Mouse (Mus musculus): ENCODE results near the gene Mrps11.
A peak's percentile ranks its signal among the peaks of the same experiment; 100 is the strongest.

Mrps11 gene

DNA sequence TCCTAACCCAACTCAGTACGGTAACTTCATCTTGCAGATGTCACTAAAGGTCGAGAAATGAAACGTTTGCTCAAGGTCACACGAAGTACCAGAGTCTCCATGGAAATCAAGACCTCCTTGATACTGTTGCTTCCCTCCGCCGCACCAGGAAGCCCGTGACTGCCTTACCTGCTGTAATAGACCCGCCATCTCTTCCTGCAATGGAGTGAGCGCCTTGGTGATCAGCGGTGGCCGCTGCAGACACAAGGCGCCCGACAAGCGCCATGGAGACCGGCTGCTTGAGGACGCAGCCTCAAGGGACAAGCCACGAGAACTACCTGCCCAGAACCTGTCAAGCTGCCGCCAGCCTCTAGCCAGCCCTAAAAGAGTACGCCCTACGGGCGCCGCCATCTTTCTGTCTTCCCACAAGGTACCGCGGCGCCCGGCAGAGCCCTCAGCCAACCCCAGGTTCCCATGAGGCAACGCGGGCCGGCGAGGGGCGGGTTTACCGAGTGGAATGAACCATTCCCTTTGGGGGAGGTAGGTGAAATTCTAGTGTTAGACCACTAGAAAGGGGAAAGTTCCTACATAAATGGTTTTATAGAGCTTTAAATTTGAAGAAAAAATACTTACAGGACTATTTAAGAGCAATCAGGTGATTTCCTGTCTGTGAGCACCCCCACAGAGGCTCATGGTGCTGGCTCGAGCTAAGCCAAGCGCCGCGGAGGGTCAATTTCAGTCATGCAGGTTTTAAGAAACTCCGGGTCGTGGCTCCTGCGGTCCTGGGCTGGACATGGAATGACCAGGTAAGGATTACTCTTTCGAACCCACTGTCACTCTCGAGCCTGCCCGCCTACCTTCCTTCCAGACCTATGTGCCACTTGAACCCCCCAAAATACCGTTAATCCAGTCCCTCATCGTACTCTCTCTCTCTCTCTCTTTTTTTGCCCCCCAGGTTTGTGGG lies at the start of gene Mrps11, which contains the start of gene Mrpl46:
Gene Mrps11, plus strand, starts transcription at position 481 of the 943 bp plus-strand sequence.
Gene Mrpl46, minus strand, starts transcription at position 893 of the 943 bp plus-strand sequence.
- H3K4me3 ChIP-seq (replicated peaks; ENCODE audit: low read length): peak within 1 kb of the TSS; percentile 96
- no peaks in the 10 kb centered on the region for H3K27me3 ChIP-seq (ENCODE audit: insufficient read depth, low read length)
- peaks cover 18% of the 10 kb centered on the region for H3K4me1 ChIP-seq (replicated peaks; ENCODE audit: low read depth, low read length)
- no peaks in the 10 kb centered on the region for H3K9me3 ChIP-seq (ENCODE audit: low read length)
- TF ChIP-seq POU5F1 (IDR thresholded peaks at IDR 0.05; ENCODE audit: borderline replicate concordance, low read length) (no peak), CTCF (conservative IDR thresholded peaks at IDR 0.05; ENCODE audit: low read length) (no peak), NANOG (IDR thresholded peaks at IDR 0.05; ENCODE audit: borderline replicate concordance, low read length) (no peak)
- H3K36me3 ChIP-seq (ENCODE audit: insufficient read depth, low read length): peaks cover 69% of the 10 kb centered on the region

DNA sequence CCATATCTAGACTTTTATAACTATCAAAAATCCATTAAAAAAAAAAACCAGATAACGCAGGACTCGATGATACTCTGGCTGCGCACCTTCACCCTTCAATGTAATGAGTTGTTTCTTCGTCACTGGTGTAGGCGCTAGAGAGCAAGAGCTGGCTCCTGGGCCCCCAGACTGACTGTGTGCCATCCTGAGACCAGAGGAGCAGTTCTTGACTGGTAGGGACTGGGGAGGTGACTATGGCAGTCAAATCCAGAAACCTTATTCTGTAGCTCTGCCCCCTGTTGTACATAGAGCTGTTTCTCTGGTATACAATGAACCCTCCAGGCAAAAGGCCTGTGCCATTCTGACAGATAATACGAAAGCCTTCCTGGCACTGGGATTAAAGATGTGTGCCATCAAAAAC lies 45.7 kb upstream of the Mrps11 start:
- Histone ChIP-seq H3K27me3 (ENCODE audit: insufficient read depth, low read length) (no peaks in the 10 kb centered on the region), H3K4me1 (replicated peaks; ENCODE audit: low read depth, low read length) (no peaks in the 10 kb centered on the region), H3K9me3 (ENCODE audit: low read length) (no peaks in the 10 kb centered on the region), H3K4me3 (replicated peaks; ENCODE audit: low read length) (no peak overlapping the region), H3K36me3 (ENCODE audit: insufficient read depth, low read length) (no peaks in the 10 kb centered on the region)
- TF ChIP-seq POU5F1 (IDR thresholded peaks at IDR 0.05; ENCODE audit: borderline replicate concordance, low read length) (no peak), NANOG (IDR thresholded peaks at IDR 0.05; ENCODE audit: borderline replicate concordance, low read length) (no peak), CTCF (conservative IDR thresholded peaks at IDR 0.05; ENCODE audit: low read length) (no peak)

DNA sequence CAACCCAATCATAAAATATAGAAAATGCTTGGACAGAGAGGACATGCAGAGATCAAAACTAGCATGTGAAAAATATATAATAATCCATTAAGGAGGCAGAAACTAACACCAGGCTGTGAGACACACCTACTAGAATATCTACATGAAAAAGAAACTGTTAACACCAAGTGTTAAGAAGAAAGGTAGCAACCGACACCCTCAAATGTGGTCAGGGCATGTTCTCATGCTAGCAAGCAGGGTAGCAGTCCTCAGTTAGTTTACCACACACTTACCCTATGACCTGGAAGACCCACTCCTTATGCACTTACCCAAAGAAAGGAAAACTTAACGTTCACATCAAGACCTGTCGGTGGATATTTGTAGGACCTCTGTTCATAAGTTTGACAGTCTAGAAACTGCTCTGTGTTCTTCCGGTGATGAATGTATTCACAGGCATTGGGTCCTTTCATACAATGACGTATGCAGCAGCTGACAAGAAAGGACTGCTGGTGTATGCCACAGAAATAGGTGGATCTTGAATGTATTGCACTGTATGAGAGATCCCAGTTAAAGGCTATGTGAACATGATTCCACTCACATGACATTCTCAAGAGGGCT lies 45.2 kb upstream of the Mrps11 start, which contains the start of gene Ntrk3:
Gene Ntrk3, minus strand, starts transcription at position 399 of the 597 bp plus-strand sequence.
- no peak for TF ChIP-seq CTCF (conservative IDR thresholded peaks at IDR 0.05; ENCODE audit: low read length)
- Histone ChIP-seq H3K9me3 (ENCODE audit: low read length) (no peaks in the 10 kb centered on the region), H3K4me1 (replicated peaks; ENCODE audit: low read depth, low read length) (no peaks in the 10 kb centered on the region), H3K27me3 (ENCODE audit: insufficient read depth, low read length) (no peaks in the 10 kb centered on the region), H3K36me3 (ENCODE audit: insufficient read depth, low read length) (no peaks in the 10 kb centered on the region), H3K4me3 (replicated peaks; ENCODE audit: low read length) (no peak within 1 kb of the TSS)

DNA sequence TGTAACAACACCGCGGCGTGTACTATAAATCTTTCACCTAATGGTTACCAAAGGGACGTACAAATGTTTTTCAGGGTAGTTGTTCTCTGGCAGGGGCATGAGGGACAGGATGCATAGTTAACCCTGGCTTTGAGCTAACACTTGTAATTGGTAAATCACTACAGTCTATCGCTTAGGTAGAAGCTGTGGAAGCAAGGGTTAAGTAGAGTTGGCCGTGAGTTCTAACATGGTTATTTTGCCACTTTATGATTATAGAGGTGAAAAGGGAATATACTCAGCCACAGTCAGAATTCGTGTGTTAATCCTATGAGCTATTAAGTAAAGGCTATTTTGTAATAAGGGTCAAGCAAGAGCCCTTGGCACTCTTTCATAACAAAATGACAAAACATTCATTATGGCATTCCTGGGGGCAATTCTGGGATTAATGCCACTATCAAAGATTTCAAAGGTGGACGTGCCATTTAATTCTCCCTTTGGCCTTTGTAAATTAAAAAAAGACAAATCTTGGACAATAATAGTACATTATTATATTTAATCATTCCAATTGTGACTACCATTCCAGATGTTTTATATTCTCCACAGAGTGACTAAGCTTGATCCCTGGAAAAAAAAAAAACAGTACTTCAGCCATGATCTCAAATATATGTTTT lies 43.4 kb upstream of the Mrps11 start:
- Histone ChIP-seq H3K4me3 (replicated peaks; ENCODE audit: low read length) (no peak overlapping the region), H3K4me1 (replicated peaks; ENCODE audit: low read depth, low read length) (no peaks in the 10 kb centered on the region), H3K27me3 (ENCODE audit: insufficient read depth, low read length) (no peaks in the 10 kb centered on the region), H3K36me3 (ENCODE audit: insufficient read depth, low read length) (no peaks in the 10 kb centered on the region), H3K9me3 (ENCODE audit: low read length) (no peaks in the 10 kb centered on the region)
- TF ChIP-seq NANOG (IDR thresholded peaks at IDR 0.05; ENCODE audit: borderline replicate concordance, low read length): no peak

DNA sequence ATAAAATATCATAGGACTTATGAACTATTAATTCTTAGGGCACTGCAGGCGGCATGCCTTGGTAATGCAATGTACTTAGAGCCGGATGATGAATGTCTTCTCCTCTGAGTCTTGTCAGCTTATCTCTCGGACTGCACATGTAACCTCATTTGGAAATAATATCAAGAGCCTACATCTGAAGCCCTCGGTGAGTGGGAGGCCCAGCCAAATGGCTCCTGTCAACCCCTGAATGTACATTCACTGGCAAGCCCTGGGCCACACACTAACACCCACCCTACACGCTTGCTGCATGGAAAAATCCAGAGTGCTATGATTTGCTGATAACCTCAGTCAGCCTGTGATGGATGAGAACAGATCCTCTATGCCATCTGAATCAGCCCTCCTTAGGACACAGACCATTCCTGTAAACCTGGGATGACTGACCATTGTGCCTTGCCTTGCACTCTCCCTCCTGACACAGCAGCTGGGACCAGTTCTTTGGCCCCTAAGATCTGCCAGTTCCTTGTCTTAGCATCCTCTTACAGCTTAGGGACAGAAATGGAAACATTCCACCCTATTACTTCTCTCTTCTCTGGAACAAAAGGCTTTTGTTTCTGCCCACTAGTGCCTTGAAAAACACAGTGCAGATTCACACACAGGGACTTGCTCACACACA lies 39.1 kb upstream of the Mrps11 start:
- Histone ChIP-seq H3K36me3 (ENCODE audit: insufficient read depth, low read length) (no peaks in the 10 kb centered on the region), H3K4me3 (replicated peaks; ENCODE audit: low read length) (no peak overlapping the region), H3K27me3 (ENCODE audit: insufficient read depth, low read length) (no peaks in the 10 kb centered on the region), H3K9me3 (ENCODE audit: low read length) (no peaks in the 10 kb centered on the region), H3K4me1 (replicated peaks; ENCODE audit: low read depth, low read length) (no peaks in the 10 kb centered on the region)
- TF ChIP-seq NANOG (IDR thresholded peaks at IDR 0.05; ENCODE audit: borderline replicate concordance, low read length) (no peak), POU5F1 (IDR thresholded peaks at IDR 0.05; ENCODE audit: borderline replicate concordance, low read length) (no peak), CTCF (conservative IDR thresholded peaks at IDR 0.05; ENCODE audit: low read length) (no peak)

DNA sequence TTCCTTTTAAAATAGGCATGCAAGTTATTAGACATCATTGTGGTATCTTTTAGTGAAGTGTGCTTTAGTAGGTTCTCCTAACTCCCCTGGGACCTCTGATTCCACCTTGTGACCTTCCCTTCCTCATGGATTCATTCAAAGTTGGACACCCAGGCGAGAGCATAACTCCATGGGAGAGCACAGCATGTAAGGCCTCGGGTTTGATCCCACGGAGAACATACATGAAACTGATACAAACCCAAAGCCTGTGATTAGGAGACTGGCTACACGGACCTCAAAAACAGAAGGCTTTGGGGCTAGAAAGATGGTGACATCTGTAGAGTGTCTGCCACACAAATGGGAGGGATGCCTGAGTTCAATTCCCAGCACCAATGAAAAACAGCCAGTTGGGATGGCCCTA lies 30.0 kb upstream of the Mrps11 start:
- Histone ChIP-seq H3K27me3 (ENCODE audit: insufficient read depth, low read length) (no peaks in the 10 kb centered on the region), H3K36me3 (ENCODE audit: insufficient read depth, low read length) (no peaks in the 10 kb centered on the region), H3K4me1 (replicated peaks; ENCODE audit: low read depth, low read length) (no peaks in the 10 kb centered on the region), H3K9me3 (ENCODE audit: low read length) (no peaks in the 10 kb centered on the region), H3K4me3 (replicated peaks; ENCODE audit: low read length) (no peak overlapping the region)
- TF ChIP-seq POU5F1 (IDR thresholded peaks at IDR 0.05; ENCODE audit: borderline replicate concordance, low read length) (no peak), NANOG (IDR thresholded peaks at IDR 0.05; ENCODE audit: borderline replicate concordance, low read length) (no peak), CTCF (conservative IDR thresholded peaks at IDR 0.05; ENCODE audit: low read length) (no peak)

DNA sequence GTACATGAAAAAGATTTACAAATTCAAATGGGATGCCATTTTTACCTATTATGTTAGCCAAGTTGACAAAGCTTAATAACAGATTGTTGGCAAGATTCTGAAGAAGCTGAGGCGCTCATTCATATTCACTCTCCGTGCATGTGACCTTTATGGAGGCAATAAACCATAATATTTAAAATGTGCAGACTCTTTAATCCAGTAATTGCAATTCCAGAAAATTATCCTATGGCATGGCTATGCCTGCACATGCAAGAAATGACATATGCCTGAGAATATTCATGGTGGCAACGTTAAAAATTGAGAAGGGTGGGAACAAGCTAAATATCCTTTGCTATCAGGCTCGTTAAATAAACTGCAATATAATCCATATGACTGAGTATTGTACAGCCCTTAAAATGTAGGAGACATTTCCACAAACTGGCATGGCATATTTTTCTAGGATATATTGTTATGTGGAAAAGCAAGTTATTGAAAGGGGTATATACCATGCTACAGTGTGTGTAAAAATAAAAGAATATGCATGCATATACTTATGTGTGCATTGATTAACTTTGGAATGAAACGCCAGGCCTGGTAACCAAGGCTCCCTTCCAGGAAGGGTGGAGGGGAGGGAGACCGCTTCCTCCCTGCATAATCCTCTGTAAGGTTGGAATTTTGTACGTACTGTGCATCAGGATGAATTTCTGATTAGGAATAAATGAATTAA lies 29.0 kb upstream of the Mrps11 start:
- TF ChIP-seq POU5F1 (IDR thresholded peaks at IDR 0.05; ENCODE audit: borderline replicate concordance, low read length) (no peak), CTCF (conservative IDR thresholded peaks at IDR 0.05; ENCODE audit: low read length) (no peak), NANOG (IDR thresholded peaks at IDR 0.05; ENCODE audit: borderline replicate concordance, low read length) (no peak)
- no peaks in the 10 kb centered on the region for H3K27me3 ChIP-seq (ENCODE audit: insufficient read depth, low read length)
- no peak overlapping the region for H3K4me3 ChIP-seq (replicated peaks; ENCODE audit: low read length)
- no peaks in the 10 kb centered on the region for H3K4me1 ChIP-seq (replicated peaks; ENCODE audit: low read depth, low read length)
- no peaks in the 10 kb centered on the region for H3K9me3 ChIP-seq (ENCODE audit: low read length)
- no peaks in the 10 kb centered on the region for H3K36me3 ChIP-seq (ENCODE audit: insufficient read depth, low read length)
